Mouse (Mus musculus) forebrain, embryonic 11.5 days (tissue): Measurements from ENCODE around the gene Abhd17a. TPM values are rescaled to one million over a fixed set of nuclear protein-coding genes. Genes with fewer than 3 reads are reported as not detected.
A peak's percentile ranks its signal among the peaks of the same experiment; 100 is the strongest.

Experiments
- ATAC-seq: fragments of 200-750 bp; cut with Nextera tagmentation; replicated peaks from 2 replicates; pipeline ENCODE4 v1.8.0; 2017; ENCODE audit warnings: moderate TSS enrichment; ENCODE audit not compliant: low FRiP score
- DNase-seq: peaks from one replicate; pipeline ENCODE4 v3.0.0-alpha.2; 2017; ENCODE audit warnings: low spot score
- H3K27ac ChIP-seq: fragments of 300-500 bp; sonication (generic); 2 replicates; pipeline ENCODE4 v1.5.1; 2014; ENCODE audit warnings: low read depth, low read length
- H3K27me3 ChIP-seq: fragments of 300-500 bp; sonication (generic); 2 replicates; pipeline ENCODE4 v1.6.1; 2014; ENCODE audit warnings: mild to moderate bottlenecking, low read length, mixed read lengths; ENCODE audit not compliant: control insufficient read depth, insufficient read depth
- H3K36me3 ChIP-seq: fragments of 300-500 bp; sonication (generic); 2 replicates; pipeline ENCODE4 v1.6.1; 2014; ENCODE audit warnings: mild to moderate bottlenecking, low read length, moderate library complexity, mixed read lengths; ENCODE audit not compliant: control insufficient read depth, insufficient read depth
- H3K4me1 ChIP-seq: fragments of 300-500 bp; sonication (generic); replicated peaks from 2 replicates; pipeline ENCODE4 v1.6.1; 2014; ENCODE audit warnings: low read length, mixed read lengths; ENCODE audit not compliant: control insufficient read depth, insufficient read depth
- H3K4me2 ChIP-seq: fragments of 300-500 bp; sonication (generic); 2 replicates; pipeline ENCODE4 v1.6.1; 2014; ENCODE audit warnings: low read depth, mild to moderate bottlenecking, low read length, moderate library complexity, mixed read lengths; ENCODE audit not compliant: severe bottlenecking
- H3K4me3 ChIP-seq: fragments of 300-500 bp; sonication (generic); 2 replicates; pipeline ENCODE4 v1.5.1; 2014; ENCODE audit warnings: low read depth, low read length
- H3K9ac ChIP-seq: fragments of 300-500 bp; sonication (generic); 2 replicates; pipeline ENCODE4 v1.6.1; 2014; ENCODE audit warnings: low read length
- H3K9me3 ChIP-seq: fragments of 300-500 bp; sonication (generic); 2 replicates; pipeline ENCODE4 v1.6.1; 2016; ENCODE audit warnings: low read length, mixed read lengths; ENCODE audit not compliant: control insufficient read depth
- WGBS: fragments of 180-500 bp; shearing (Covaris S2); extraction: QIAGEN DNeasy Blood & Tissue Kit; methylation state at CpG from one replicate; pipeline ENCODE4 v1.1.7; 2014; 5-methylcytosine and 5-hydroxymethylcytosine counted together
- polyA plus RNA-seq: library from polyadenylated mRNA; unstranded; fragments of >200 nt; fragmentation: Nextera tagmentation; extraction: Ambion mirVana; gene quantifications from 2 replicates; pipeline ENCODE4 v1.2.1, GENCODE M21; 2014

The Abhd17a gene
- 94.6 and 121 TPM in 2 replicates for polyA plus RNA-seq

DNA sequence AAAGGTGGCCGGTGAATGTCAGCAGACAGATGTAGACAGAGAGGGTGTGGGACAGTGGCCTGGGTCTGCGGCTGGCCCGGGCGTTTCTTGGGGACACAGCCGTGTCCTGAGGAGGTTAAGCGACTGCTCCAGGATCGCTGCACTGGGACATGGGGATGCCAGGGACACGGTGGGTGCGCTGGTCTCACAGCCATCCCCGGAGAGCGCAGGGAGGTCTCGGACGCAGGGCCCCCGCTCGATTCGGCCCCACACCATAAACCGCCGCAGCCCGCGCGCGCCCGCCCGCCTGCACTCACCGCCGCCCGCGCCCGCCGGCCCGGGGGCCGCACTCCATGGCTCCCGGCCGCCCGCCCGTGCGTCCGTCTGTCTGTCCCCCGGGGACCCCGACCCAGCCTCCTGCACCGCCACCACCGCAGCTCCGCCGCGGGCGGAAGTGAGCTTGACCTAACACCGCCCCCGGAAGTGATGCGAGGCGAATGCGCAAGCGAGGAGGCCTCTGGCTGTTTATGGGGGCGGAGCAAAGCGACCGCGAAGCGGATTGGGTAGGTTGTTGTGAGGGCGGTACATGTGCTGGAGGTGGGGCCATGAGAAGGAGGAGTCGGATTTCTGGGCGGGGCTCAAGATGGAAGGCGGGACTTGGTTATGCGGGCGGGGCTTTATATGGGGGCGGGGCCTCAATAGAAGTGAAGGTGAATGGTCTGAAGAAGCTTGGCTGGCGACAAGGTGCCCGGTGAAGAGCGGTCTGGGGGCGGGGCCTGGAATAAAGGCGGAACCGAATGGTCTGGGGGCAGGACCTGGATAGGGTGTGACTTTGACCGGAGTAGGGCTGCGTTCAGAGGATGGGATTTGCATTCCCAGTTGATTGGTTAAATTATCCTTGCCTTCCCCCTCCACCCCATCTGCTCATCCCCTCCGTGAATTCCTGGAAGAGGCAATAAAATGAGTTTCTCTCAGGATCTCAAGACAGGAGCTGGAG lies at the start of gene Abhd17a:
Abhd17a (minus strand) TSS at position 463 of the 976 bp plus-strand sequence.
- H3K27ac ChIP-seq = no peak within 1 kb of the TSS
- ATAC-seq = peak; percentile 97
- DNase-seq = peak; percentile 97
- peak within 1 kb of the TSS; percentile 95 for H3K4me3 ChIP-seq
- H3K4me2 ChIP-seq = peak within 1 kb of the TSS; percentile 93
- H3K9me3 ChIP-seq = no peaks in the 10 kb centered on the region
- H3K9ac ChIP-seq = peak within 1 kb of the TSS; percentile 85
- no peaks in the 10 kb centered on the region for H3K27me3 ChIP-seq
- H3K36me3 ChIP-seq = no peaks in the 10 kb centered on the region; the same call in 1 of the 2 replicates
- peaks cover 14% of the 10 kb centered on the region for H3K4me1 ChIP-seq
- under 1% methylated on average over 70 of the region's 73 CpGs for WGBS

DNA sequence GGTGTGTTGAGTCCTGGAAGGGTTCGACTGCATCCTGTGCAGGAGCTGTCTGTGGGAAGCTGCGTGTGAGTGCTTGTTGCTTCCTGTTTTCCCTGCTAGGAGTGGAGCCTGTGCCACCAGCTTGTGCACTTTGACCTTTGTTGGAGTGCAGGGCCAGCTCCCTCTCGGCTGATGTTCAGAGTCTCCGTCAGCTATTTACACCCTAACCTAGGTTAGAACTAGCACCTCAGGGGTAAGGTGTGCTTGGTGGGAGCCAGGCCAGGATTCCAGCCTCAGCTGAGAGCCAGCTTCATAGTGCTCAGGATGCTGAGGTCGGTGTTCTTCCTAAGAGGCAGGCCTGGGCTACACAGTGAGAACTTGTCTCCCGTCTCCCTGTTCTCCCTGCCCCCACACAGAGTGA lies 45.2 kb upstream of the Abhd17a start:
- no peak for DNase-seq

DNA sequence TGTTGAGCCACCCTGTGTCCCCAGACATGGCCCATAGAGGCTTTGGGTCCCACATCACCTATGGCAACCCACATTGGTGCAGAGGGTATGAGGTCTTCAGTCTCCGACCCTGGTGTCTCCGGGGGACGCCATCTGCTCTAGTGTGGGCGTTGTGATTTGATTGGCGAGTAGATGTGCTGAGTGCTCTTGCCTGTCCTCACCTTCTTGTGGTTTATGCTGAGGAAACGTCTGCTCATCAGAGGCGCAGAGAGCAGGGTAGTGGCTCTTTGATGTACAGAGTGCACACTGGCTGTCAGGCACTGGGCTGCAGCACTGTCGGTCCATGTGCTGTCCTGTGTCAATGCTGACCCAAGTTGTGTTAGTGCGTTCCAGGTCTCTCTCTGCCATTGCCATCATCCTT lies 38.8 kb upstream of the Abhd17a start:
- Histone ChIP-seq H3K4me2 (no peak overlapping the region), H3K27me3 (no peaks in the 10 kb centered on the region), H3K4me1 (peaks cover 8% of the 10 kb centered on the region; the same call in 1 of the 2 replicates), H3K9ac (no peak overlapping the region), H3K36me3 (no peaks in the 10 kb centered on the region), H3K27ac (no peak overlapping the region), H3K9me3 (no peaks in the 10 kb centered on the region), H3K4me3 (no peak overlapping the region)
- WGBS = 90% methylated on average over 9 of the region's 9 CpGs
- ATAC-seq = no peak
- DNase-seq = no peak

More for the DNA sequence above, 45.2 kb upstream of the Abhd17a start:
- no peak for ATAC-seq
- Histone ChIP-seq H3K27ac (no peak overlapping the region), H3K27me3 (no peaks in the 10 kb centered on the region), H3K4me2 (no peak overlapping the region), H3K4me3 (no peak overlapping the region), H3K36me3 (peaks cover 20% of the 10 kb centered on the region), H3K9me3 (no peaks in the 10 kb centered on the region), H3K9ac (no peak overlapping the region), H3K4me1 (no peaks in the 10 kb centered on the region)
- 90% methylated on average over 6 of the region's 6 CpGs for WGBS

DNA sequence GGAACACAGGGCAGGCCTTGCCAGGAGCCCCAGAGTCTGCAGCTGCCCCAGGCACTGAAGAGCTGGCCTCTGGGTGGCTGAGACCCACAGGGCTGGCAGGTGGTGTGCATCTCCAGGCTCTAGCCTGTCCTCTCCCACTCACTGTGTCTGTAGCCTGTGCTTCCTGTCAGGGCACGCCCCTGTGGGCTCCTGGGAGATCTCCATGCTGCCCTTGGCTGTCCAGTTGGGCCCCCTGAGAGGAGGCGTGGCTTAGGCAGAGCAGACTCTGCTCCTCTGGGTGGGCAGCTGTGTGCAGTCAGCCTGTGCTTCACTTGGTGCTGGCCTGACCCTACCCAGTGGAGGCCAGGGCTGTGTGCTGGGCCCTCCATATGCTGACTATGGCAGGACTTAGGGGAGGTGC lies 37.5 kb upstream of the Abhd17a start:
- H3K36me3 ChIP-seq = no peaks in the 10 kb centered on the region
- peaks cover 15% of the 10 kb centered on the region; the same call in 1 of the 2 replicates for H3K4me1 ChIP-seq
- no peak overlapping the region for H3K4me2 ChIP-seq
- no peak overlapping the region for H3K4me3 ChIP-seq
- H3K9ac ChIP-seq = no peak overlapping the region
- DNase-seq (no peak), ATAC-seq (no peak)
- H3K27ac ChIP-seq = no peak overlapping the region
- 62% methylated on average over 2 of the region's 2 CpGs for WGBS
- H3K9me3 ChIP-seq = no peaks in the 10 kb centered on the region
- H3K27me3 ChIP-seq = no peaks in the 10 kb centered on the region

DNA sequence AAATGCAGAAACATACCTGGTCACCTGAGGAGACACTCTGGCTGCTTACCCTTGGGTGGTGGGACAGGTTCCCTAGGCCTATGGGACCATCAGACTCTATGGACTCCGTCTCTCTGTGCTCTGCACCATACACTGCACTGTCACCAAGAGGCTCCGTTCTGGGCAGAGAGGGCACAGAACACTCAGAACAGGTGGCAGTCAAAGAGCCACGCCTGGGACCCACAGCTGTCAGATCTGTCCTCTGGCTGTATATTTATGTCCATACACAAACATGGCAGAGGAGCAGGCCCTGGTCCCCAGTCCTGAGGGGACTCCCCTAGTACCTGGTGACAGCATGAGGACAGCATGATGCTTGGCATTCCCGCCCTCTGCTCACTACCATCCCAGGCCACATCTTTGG lies 35.6 kb upstream of the Abhd17a start:
- Histone ChIP-seq H3K27me3 (no peaks in the 10 kb centered on the region), H3K9me3 (no peaks in the 10 kb centered on the region), H3K36me3 (no peaks in the 10 kb centered on the region), H3K9ac (no peak overlapping the region), H3K27ac (no peak overlapping the region), H3K4me2 (no peak overlapping the region), H3K4me1 (peaks cover 19% of the 10 kb centered on the region; the same call in 1 of the 2 replicates), H3K4me3 (no peak overlapping the region)
- no peak for ATAC-seq
- 94% methylated on average over 4 of the region's 4 CpGs for WGBS
- no peak for DNase-seq

DNA sequence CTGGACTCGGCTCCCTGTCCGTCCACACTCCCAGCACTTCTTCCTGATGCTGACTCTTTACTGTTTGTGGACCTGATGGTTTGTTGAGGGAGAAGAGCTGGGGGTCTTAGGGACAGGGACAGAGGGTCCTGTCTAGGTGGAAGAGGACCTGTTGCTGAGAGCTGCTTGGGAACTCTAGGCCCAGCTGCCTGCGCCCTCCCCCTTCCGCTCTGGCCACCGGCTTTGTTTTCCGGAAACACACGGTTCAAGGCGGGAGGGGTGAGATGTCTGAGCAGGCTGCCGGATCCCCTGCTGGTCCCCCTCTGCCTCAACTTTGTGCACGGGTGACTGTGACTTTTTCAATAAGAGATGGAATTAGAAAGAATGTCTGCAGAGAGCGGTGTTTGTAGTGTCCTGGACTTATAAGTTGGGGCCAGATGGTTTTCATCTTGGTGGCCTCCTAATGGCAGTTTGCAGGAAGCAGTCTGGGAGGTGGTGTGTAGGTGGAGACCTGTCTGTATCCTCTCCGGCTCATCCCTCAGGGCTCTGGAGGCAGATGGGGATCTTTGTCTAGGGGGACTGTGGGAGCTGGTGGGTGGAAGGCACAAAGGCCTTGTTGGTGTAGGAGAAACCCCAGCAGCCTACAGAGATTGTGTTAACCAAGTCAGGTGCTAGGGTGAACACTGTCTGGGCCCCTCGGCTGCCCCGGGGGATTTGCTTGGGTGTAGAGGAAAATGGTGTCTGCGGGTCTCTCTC lies 33.5 kb upstream of the Abhd17a start:
- Histone ChIP-seq H3K9ac (peak overlapping the region; percentile 89), H3K27me3 (no peaks in the 10 kb centered on the region), H3K27ac (peak overlapping the region; percentile 37), H3K36me3 (no peaks in the 10 kb centered on the region), H3K4me3 (peak overlapping the region; percentile 84), H3K4me2 (peak overlapping the region; percentile 64), H3K4me1 (peaks cover 19% of the 10 kb centered on the region; the same call in 1 of the 2 replicates), H3K9me3 (no peaks in the 10 kb centered on the region)
- DNase-seq = peak; percentile 73
- no peak for ATAC-seq
- WGBS = 17% methylated on average over 15 of the region's 15 CpGs

DNA sequence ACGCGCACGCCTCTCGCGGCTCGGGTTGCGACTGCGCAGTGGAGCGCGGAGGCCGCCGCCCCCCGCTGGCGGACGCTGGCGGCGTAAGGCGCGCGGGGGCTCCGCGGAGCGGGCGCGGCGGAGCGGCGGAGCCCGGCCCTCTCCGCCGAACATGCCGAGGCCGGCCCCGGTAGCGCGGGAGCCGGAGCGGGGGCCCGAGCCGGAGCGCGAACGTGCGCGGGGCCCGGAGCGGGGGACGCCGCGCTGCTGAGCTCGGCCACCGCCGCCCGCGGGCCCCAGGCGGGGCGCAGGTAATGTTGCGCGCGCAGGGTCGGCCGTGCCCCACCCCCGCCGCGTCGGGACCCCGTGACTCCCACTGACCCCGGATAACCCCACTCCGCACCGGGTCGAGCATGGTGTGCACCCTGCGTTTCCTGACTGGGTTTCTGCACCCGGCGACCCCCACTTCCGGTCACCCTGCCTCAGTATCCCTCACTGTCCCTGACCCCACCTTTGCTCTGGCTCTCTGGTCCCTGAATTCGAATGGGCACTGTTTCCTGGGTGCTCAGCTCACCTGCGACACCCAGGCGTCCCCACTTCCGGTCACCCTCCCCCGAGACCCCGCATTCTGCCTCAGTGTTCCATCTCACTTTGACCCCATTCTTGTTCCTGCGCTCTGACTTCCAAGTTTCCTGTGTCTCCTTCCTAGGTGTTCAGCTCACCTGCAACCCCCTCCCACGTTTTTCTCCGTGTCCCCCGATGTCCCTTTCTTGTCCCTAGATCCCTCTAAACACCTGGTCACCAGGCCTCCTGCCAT lies 32.7 kb upstream of the Abhd17a start, which contains the start of gene Csnk1g2:
Csnk1g2 (plus strand) TSS at position 178 of the 796 bp plus-strand sequence.
- ATAC-seq = no peak; the same call in 1 of the 2 replicates
- Histone ChIP-seq H3K4me3 (peak within 1 kb of the TSS; percentile 84), H3K9ac (peak within 1 kb of the TSS; percentile 89), H3K4me2 (peak within 1 kb of the TSS; percentile 64), H3K27me3 (no peaks in the 10 kb centered on the region), H3K9me3 (no peaks in the 10 kb centered on the region), H3K36me3 (no peaks in the 10 kb centered on the region), H3K27ac (peak within 1 kb of the TSS; percentile 91), H3K4me1 (peaks cover 19% of the 10 kb centered on the region; the same call in 1 of the 2 replicates)
- peak; percentile 79 for DNase-seq
- 1% methylated on average over 74 of the region's 85 CpGs for WGBS
